Mouse (Mus musculus): ENCODE measurements around the gene Tmtc1.
A peak's percentile ranks its signal among the peaks of the same experiment; 100 is the strongest.

Gene Tmtc1

DNA sequence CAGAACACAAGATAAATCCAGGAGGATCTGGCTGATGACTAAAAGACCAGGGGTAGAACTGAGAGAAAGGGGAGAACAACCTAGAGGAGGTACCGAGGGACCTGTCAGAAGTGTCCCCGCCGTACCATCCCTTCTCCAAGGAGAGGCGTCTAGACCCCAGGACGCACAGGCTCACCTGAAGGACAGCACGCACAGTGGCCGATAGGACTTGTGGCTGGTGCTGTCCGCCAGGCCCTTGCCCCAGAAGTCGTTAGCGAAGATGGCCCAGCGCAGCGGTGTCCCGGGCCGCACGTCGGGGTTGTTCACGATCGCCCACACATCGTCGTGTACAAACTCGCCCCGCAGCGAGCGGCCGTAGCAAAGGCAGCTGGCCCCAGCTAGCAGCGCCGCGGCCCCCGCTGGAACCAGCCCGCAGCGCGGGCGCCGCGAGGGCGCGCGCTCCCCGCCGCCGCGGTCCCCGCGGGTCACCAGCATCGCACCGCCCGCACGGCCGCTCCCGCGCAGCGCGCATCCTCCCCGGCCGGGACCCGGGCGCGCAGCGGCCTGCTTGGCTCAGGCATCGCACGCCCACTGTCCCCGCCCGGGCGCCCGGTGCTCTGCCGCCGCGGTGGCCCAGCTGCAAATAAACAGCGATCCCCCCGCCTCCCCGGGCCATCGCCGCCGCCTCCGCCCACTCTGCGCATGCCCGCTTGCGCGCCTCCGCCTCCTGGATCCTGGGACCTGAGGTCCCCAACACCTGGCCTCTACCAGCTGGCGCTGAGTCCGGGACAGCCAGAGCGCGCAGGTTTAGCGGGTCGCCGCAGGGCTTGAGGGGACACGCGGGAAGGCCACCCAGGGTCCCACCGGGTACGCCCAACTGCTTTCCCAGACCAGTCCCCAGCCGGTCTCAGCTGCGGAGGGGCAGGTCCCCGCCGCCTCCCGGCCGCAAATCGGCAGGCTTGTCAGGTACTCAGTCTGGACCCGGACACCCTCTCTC, at the start of gene Tmtc1:
Gene Tmtc1 (minus strand): TSS at position 664 of the 976 bp plus-strand sequence.
- DNase-seq: peak; percentile 81

DNA sequence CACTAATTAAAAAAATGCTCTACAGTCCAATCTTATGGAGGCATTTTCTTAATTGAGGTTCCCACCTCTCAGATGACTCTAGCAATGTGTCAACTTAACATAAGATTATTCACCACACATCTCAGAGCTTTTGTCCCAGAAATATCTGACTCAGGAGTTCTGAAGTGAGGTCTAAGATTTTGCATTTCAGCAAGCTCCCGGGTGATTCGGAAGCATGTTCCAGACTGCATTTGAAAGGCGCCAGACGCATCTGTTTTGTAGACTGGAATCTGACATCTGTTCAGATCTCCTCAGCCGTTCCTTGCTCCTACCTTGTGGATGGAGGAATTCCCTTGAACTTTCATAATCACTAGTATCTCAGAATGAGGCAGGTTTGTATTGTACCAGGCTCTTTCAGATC, 47.7 kb upstream of the Tmtc1 start:
- DNase-seq: no peak

GRCm38 (mm10) chr6:148486756-148487155, 42.6 kb upstream of the Tmtc1 start:
- no peak for DNase-seq

- DNase-seq: no peak
Observed at GRCm38 (mm10) chr6:148481894-148482293, 37.7 kb upstream of the Tmtc1 start.

- no peak for DNase-seq
Observed at GRCm38 (mm10) chr6:148479671-148480237, 35.6 kb upstream of the Tmtc1 start.

- DNase-seq: no peak
Observed at GRCm38 (mm10) chr6:148478350-148478749, 34.2 kb upstream of the Tmtc1 start.

- DNase-seq: no peak
Observed at GRCm38 (mm10) chr6:148472289-148472688, 28.1 kb upstream of the Tmtc1 start.

- DNase-seq: peak; percentile 9
Observed at GRCm38 (mm10) chr6:148467924-148468389, 23.8 kb upstream of the Tmtc1 start.

GRCm38 (mm10) chr6:148467170-148467921, 23.2 kb upstream of the Tmtc1 start:
- DNase-seq: peak; percentile 4

DNA sequence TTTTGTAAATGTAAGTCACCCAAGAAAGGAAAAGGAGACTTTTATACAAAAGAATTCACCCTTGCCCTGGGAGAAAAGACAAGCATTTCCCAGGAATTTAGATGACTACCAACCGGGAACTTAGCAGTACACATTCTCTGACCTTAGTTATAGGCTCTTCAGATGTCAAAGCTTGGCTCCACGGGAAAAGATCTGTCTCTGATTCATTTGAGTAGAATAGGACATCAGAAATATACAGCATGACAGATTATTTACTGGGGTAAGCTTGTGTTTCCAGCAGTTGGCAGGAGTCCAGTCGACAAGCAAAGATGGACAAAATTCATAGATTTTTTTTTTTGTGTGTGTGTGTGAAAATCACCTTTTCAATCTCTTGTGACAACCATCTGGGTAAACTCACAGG, 15.4 kb upstream of the Tmtc1 start:
- no peak for DNase-seq

DNA sequence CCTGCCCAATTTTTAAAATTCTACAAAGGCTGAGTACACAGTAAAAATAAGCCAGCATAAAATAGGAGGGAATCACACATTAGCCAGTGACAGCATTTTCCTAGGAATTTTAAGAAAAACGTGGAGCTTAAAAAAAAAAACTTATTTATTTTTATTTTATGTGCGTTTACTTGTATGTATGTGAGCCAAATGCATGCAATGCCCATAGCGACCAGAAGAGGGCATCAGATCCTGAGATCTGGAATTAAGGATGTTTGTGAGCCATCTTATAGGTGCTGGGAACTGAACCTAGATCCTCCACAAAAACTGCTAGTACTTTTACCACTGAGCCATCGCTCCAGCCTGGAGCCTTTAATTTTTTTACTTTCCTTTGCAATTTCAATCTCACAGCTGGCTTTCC, 11.3 kb upstream of the Tmtc1 start:
- DNase-seq: no peak

DNA sequence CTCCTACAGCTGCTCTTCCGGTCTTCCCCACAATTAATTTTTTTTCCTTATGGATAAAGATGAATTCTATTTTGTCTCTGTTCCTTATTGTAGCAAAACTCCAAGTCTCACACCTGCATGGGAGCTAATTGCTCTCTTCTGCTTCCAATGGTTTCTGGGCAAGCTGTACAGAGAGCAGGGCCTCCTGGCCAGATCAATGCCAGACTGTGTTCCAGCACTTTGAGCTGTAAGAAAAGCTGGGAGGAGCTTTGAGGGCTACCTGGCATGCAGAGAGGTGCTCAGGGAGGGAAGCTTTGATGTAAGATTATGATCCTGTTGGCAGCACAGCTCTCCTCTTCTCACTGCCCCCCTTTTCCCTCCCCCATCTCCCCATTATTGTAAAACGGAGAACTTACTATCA, 10.6 kb upstream of the Tmtc1 start:
- DNase-seq: no peak

- no peak for DNase-seq
Observed at GRCm38 (mm10) chr6:148448151-148448550, 4.0 kb upstream of the Tmtc1 start.

DNA sequence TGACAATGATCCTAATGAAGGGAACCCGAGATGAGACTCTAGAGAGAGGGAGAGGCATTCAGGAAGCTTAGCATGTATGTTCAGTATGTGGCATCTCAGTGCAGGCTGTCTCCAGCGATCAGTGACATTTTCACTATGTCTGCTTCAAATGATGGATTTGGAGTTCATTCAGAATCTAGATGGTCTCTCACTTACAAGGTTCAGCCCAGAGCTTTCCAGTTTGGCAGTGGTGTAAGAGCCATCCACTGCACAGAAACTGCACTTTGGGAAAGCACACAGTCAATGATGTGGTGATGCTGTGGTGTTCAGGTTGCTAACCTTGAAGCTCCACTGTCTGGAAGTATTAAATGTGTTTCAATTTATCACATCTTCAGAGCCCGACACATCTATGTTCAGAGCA, 1.9 kb upstream of the Tmtc1 start:
- DNase-seq: no peak

GRCm38 (mm10) chr6:148444796-148445195, 607 bp upstream of the Tmtc1 start:
- DNase-seq: no peak

- peak; percentile 18 for DNase-seq
Observed at GRCm38 (mm10) chr6:148443291-148443725, 881 bp downstream of the Tmtc1 start.

- DNase-seq: peak; percentile 29
Observed at GRCm38 (mm10) chr6:148442671-148443290, 1.4 kb downstream of the Tmtc1 start.

DNA sequence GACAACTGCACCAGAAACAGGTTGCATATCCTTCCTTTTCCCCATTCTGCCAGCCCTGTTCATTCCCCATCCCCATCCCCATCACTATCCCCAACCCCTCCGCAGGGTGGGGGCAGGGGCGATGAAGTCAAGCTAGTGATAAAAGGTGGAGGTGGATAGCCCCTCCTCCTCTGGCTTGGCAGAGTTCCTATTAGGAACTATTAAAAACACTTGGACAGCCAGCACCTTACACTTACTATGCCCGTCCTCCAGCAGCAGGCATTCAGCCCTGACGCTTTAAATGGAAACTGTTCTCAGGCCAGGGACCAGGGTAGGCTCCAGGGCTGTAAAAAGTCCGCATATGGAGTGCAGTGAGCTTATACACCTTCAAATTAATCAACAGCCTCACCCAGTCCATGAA, 2.3 kb downstream of the Tmtc1 start:
- DNase-seq: no peak

- no peak for DNase-seq
Observed at GRCm38 (mm10) chr6:148439101-148439500, 5.1 kb downstream of the Tmtc1 start.

DNA sequence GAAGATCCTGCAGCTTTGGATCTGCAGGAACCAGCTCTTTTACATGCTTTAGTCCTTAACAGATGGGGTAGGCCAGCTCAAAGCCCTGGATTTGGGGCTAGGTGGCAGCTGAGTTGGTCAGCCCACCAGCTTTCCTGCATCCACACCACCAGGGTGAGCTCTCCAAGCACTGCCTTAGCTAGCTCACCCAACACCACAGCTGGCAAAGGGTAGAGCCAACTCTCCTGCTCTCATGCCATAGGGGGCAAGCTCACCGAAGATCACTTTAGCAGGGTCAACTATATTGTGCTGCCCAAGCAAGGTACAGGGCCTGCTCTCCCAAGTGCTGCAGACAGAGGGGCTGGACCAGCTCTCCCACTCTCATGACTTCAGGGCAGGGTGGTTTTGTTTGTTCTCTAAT, 6.6 kb downstream of the Tmtc1 start:
- DNase-seq: no peak

DNA sequence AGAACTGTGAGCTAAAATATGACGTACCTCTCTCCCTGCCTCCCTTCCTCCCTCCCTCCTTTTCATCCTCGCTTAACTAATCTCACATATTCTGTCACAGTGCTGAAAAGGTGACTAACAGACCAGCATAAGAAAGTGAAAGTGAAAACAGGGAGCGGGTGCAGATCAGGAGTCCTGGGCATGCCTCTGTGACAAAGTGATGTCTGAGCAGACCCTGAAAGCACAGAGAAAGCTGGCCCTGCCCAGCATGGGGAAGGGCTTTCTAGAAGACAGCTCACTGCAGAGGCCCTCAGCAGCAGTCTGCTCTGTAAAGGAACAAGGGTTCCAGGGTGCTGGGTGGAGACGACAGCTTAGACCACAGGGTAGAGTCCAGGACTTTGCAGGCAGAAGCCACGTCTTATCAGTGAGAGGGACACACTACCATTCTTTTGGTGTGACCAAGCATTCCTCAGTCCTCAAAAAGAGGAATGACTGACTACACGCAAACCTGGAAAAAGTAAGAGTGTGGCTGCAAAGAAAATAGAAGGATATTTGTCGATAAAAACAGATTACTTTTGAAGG, 7.7 kb downstream of the Tmtc1 start:
- peak; percentile 7 for DNase-seq

DNA sequence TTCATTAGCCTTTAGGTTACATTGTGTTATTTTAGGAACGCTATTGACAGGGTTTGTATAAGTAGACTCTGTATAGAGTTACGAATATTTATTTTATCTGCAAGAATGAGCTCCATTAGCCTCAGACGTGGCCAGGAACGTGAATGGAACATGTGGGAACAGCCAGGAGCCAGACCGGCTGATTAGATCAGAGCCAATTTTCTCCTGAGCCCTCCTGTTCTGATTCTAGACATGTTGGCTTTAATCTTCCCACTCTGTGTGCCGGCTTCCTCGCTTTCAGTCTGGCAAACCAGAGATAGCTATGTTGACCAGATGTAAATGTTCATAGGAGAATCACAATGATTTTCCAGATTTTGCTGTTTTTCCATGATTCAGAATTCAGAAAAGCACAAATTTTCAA, 22.6 kb downstream of the Tmtc1 start:
- DNase-seq: no peak

DNA sequence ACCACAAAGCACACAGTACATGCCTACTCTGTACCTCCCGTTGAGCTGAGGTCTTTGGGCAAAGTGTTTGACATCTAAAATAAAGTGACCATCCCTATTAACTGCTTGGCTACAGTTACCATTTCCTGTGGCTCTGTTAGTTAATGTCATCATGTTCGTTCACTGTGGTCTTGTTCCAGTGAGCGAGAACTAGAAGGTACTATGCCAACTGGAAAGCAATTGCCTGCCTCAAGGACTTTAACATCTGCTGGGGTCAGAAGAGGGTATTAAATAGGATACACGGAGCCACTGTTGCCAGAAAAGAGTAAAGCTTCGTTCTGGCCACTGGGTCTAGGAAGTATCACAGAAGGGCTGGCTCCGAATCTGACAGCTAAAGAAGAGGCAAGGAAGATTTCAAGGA, 23.8 kb downstream of the Tmtc1 start:
- DNase-seq: no peak
